21 mouse cellular contexts compared by ENCODE assay signal in genomic region chr5:124203251-124203650, GRCm38 (mm10). TPM values are rescaled to one million over a fixed set of nuclear protein-coding genes. Genes with fewer than 3 reads are reported as not detected.
DNase-seq lines count a peak whose midpoint lies in the region; ATAC-seq and TF ChIP-seq lines count a peak whose summit lies in the region.
"Had no signal": no experiment of that assay in that cellular context is flagged by ENCODE, and none has a peak within 500 bp of the region (broad histone marks: within the 10 kb centered on the region; RNA-seq: fewer than 3 reads in every experiment).

No protein-coding gene starts in this region.

- H3K27ac ChIP-seq in forebrain, embryonic 13.5 days: 0 out of 2 replicates have a peak overlapping the region, but pooled peaks have one; percentile 10
- no peak overlapping the region for H3K27ac ChIP-seq in forebrain, embryonic 11.5 days (ENCODE audit: low read depth, low read length)
- H3K27ac ChIP-seq in heart, embryonic 16.5 days (ENCODE audit: low read length): peak overlapping the region; percentile 10
- 0 out of 2 replicates have a peak overlapping the region, but pooled peaks have one; percentile 0 for H3K27ac ChIP-seq in kidney, postnatal 0 days
- H3K27ac ChIP-seq in liver, embryonic 12.5 days: no peak overlapping the region
- H3K27ac ChIP-seq: hindbrain, embryonic 14.5 days; left cerebral cortex, adult 2 months; limb, embryonic 10.5 days; midbrain, embryonic 13.5 days; neural tube, embryonic 15.5 days had no signal

- no peak overlapping the region for H3K9ac ChIP-seq in forebrain, embryonic 13.5 days
- H3K9ac ChIP-seq in forebrain, embryonic 11.5 days (ENCODE audit: low read length): no peak overlapping the region
- H3K9ac ChIP-seq in heart, embryonic 16.5 days (ENCODE audit: low read length): no peak overlapping the region
- no peak overlapping the region for H3K9ac ChIP-seq in kidney, postnatal 0 days (ENCODE audit: low read depth, low read length)
- no peak overlapping the region for H3K9ac ChIP-seq in liver, embryonic 12.5 days
- H3K9ac ChIP-seq: hindbrain, embryonic 14.5 days; liver, embryonic 15.5 days; midbrain, embryonic 13.5 days; neural tube, embryonic 15.5 days had no signal

- 90% methylated on average over 4 of the region's 4 CpGs for WGBS in forebrain, embryonic 13.5 days
- WGBS in forebrain, embryonic 11.5 days: 87% methylated on average over 4 of the region's 4 CpGs
- 76% methylated on average over 4 of the region's 4 CpGs for WGBS in heart, embryonic 16.5 days
- WGBS in kidney, postnatal 0 days: 68% methylated on average over 4 of the region's 4 CpGs
- 70% methylated on average over 4 of the region's 4 CpGs for WGBS in liver, embryonic 12.5 days (ENCODE audit: insufficient replicate concordance)

- H3K9me3 ChIP-seq in forebrain, embryonic 13.5 days (replicated peaks): no peaks in the 10 kb centered on the region
- no peaks in the 10 kb centered on the region for H3K9me3 ChIP-seq in forebrain, embryonic 11.5 days (ENCODE audit: control insufficient read depth, low read length)
- H3K9me3 ChIP-seq in heart, embryonic 16.5 days (replicated peaks; ENCODE audit: control insufficient read depth, low read length): no peaks in the 10 kb centered on the region
- H3K9me3 ChIP-seq in kidney, postnatal 0 days (replicated peaks; ENCODE audit: low read length): no peaks in the 10 kb centered on the region
- H3K9me3 ChIP-seq in liver, embryonic 12.5 days (replicated peaks): no peaks in the 10 kb centered on the region
- H3K9me3 ChIP-seq: limb, embryonic 10.5 days; liver, embryonic 15.5 days; midbrain, embryonic 13.5 days; neural tube, embryonic 15.5 days had no signal

- no peak for DNase-seq in forebrain, embryonic 11.5 days (ENCODE audit: low spot score)
- no peak for DNase-seq in heart, postnatal 36 days
- DNase-seq in kidney, postnatal 0 days (ENCODE audit: low spot score): no peak
- no peak for DNase-seq in kidney, postnatal 14 days
- no peak for DNase-seq in c-Kit-positive CD71-positive TER-119-positive erythroid progenitor cells, embryonic 14.5 days (ENCODE audit: low spot score)
- DNase-seq: cerebellum, postnatal 10 days; embryo, embryonic 11 days; kidney, adult 11 months; right cerebral cortex, postnatal 25 days; thymus, postnatal 14 days had no signal

- no peak overlapping the region for H3K4me3 ChIP-seq in forebrain, embryonic 13.5 days
- no peak overlapping the region for H3K4me3 ChIP-seq in forebrain, embryonic 11.5 days (ENCODE audit: low read depth, low read length)
- no peak overlapping the region for H3K4me3 ChIP-seq in heart, embryonic 16.5 days (ENCODE audit: low read length)
- no peak overlapping the region for H3K4me3 ChIP-seq in kidney, postnatal 0 days (replicated peaks; ENCODE audit: low read depth, low read length)
- H3K4me3 ChIP-seq in liver, embryonic 12.5 days: no peak overlapping the region
- H3K4me3 ChIP-seq: left cerebral cortex, adult 2 months; limb, embryonic 10.5 days; liver, embryonic 15.5 days; midbrain, embryonic 13.5 days; myocyte; neural tube, embryonic 15.5 days had no signal

- no peak overlapping the region for H3K4me2 ChIP-seq in forebrain, embryonic 13.5 days
- no peak overlapping the region for H3K4me2 ChIP-seq in forebrain, embryonic 11.5 days (ENCODE audit: low read depth, low read length, severe bottlenecking)
- no peak overlapping the region for H3K4me2 ChIP-seq in heart, embryonic 16.5 days (ENCODE audit: low read depth, low read length)
- H3K4me2 ChIP-seq in kidney, postnatal 0 days (ENCODE audit: low read length): no peak overlapping the region
- H3K4me2 ChIP-seq in liver, embryonic 12.5 days: 0 out of 2 replicates have a peak overlapping the region, but pooled peaks have one; percentile 0
- H3K4me2 ChIP-seq: hindbrain, embryonic 14.5 days; midbrain, embryonic 13.5 days; neural tube, embryonic 15.5 days had no signal

- TF ChIP-seq CTCF in kidney, postnatal 0 days (IDR thresholded peaks at IDR 0.05; ENCODE audit: low read depth): no peak

- H3K4me1 ChIP-seq in forebrain, embryonic 13.5 days: peaks cover 21% of the 10 kb centered on the region
- H3K4me1 ChIP-seq in forebrain, embryonic 11.5 days (replicated peaks; ENCODE audit: control insufficient read depth, insufficient read depth, low read length): 0 out of 2 replicates have a peak, but pooled peaks cover 4% of the 10 kb centered on the region
- H3K4me1 ChIP-seq in heart, embryonic 16.5 days (ENCODE audit: control insufficient read depth, insufficient read depth, low read length): peaks cover 92% of the 10 kb centered on the region
- H3K4me1 ChIP-seq in kidney, postnatal 0 days (replicated peaks; ENCODE audit: insufficient read depth, low read length): peaks cover 23% of the 10 kb centered on the region
- peaks cover 100% of the 10 kb centered on the region for H3K4me1 ChIP-seq in liver, embryonic 12.5 days

- intact Hi-C loops in heart, postnatal 36 days (cut with DNase I): no loop called here

- ATAC-seq in forebrain, embryonic 13.5 days: no peak
- ATAC-seq in forebrain, embryonic 11.5 days (replicated peaks; ENCODE audit: low FRiP score): no peak
- no peak for ATAC-seq in heart, embryonic 16.5 days (replicated peaks; ENCODE audit: extremely low read depth, insufficient read depth, low FRiP score)
- no peak for ATAC-seq in kidney, postnatal 0 days (replicated peaks; ENCODE audit: low FRiP score, low read depth)
- no peak for ATAC-seq in liver, embryonic 12.5 days
- ATAC-seq: forebrain, embryonic 14.5 days; midbrain, embryonic 13.5 days had no signal

- H3K36me3 ChIP-seq in forebrain, embryonic 13.5 days (ENCODE audit: poor library complexity, severe bottlenecking): no peaks in the 10 kb centered on the region
- no peaks in the 10 kb centered on the region for H3K36me3 ChIP-seq in forebrain, embryonic 11.5 days (ENCODE audit: control insufficient read depth, insufficient read depth, low read length)
- H3K36me3 ChIP-seq in heart, embryonic 16.5 days (ENCODE audit: control insufficient read depth, insufficient read depth): no peaks in the 10 kb centered on the region
- no peaks in the 10 kb centered on the region for H3K36me3 ChIP-seq in kidney, postnatal 0 days (ENCODE audit: insufficient read depth, low read length)
- H3K36me3 ChIP-seq in liver, embryonic 12.5 days: no peaks in the 10 kb centered on the region; the same call in 1 of the 2 replicates
- H3K36me3 ChIP-seq: limb, embryonic 10.5 days; liver, embryonic 15.5 days; midbrain, embryonic 13.5 days; neural tube, embryonic 15.5 days had no signal

- no peaks in the 10 kb centered on the region for H3K27me3 ChIP-seq in forebrain, embryonic 13.5 days
- no peaks in the 10 kb centered on the region for H3K27me3 ChIP-seq in forebrain, embryonic 11.5 days (ENCODE audit: control insufficient read depth, insufficient read depth, low read length)
- H3K27me3 ChIP-seq in heart, embryonic 16.5 days (ENCODE audit: control insufficient read depth, insufficient read depth, low read length): no peaks in the 10 kb centered on the region
- no peaks in the 10 kb centered on the region for H3K27me3 ChIP-seq in kidney, postnatal 0 days (ENCODE audit: insufficient read depth, low read length)
- H3K27me3 ChIP-seq in liver, embryonic 12.5 days (replicated peaks): no peaks in the 10 kb centered on the region
- H3K27me3 ChIP-seq: liver, embryonic 15.5 days; midbrain, embryonic 13.5 days; neural tube, embryonic 15.5 days had no signal

RNA-seq across cellular contexts. Expression of gene Pitpnm2, which starts 46.3 kb away (rescaled TPM):
- polyA plus RNA-seq in forebrain, embryonic 13.5 days (2015; fragmentation: Nextera tagmentation; extraction: Ambion mirVana): 5.4 and 6.5 TPM in 2 replicates
- 6.8 and 7.1 TPM in 2 replicates for polyA plus RNA-seq in forebrain, embryonic 11.5 days (2014; fragmentation: Nextera tagmentation; extraction: Ambion mirVana)
- polyA plus RNA-seq in heart, embryonic 16.5 days (2015; fragmentation: Nextera tagmentation; extraction: Ambion mirVana): 6.9 and 7.3 TPM in 2 replicates
- 10 to 100 TPM; 43.9 to 45.5 TPM for total RNA-seq in heart, postnatal 36 days (2021)
- polyA plus RNA-seq in kidney, postnatal 0 days (2015; fragmentation: Nextera tagmentation; extraction: Ambion mirVana): 3.0 and 3.1 TPM in 2 replicates
- 2.5 and 3.7 TPM in 2 replicates for polyA plus RNA-seq in liver, embryonic 12.5 days (2016; fragmentation: Nextera tagmentation; extraction: Ambion mirVana)

Comparison
In these comparisons a context has a peak if more than half of its experiments do, and no peak if none do; other contexts are left out.
1. H3K27ac ChIP-seq: peak in forebrain, embryonic 13.5 days (single experiment), heart, embryonic 16.5 days (single experiment) and kidney, postnatal 0 days (single experiment); none in forebrain, embryonic 11.5 days (single experiment) and liver, embryonic 12.5 days (single experiment).